Mouse (Mus musculus) cortical plate, adult 2 months (tissue): ENCODE measurements at regions not wholly inside any gene's neighbourhood (a gene's known extent, or its start where the extent isn't known, plus 50 kb on each side); places are given as distances from the start of the nearest gene placed in this dataset.

Source experiments
- CTCF ChIP-seq: fragments of 200-500 bp; IDR thresholded peaks from 2 replicates; pipeline ENCODE4 v1.5.1; 2011; ENCODE audit warnings: mild to moderate bottlenecking, control low read depth, low read length; ENCODE audit not compliant: insufficient read depth; ENCODE audit errors: extremely low read depth
- POLR2A ChIP-seq: fragments of 200-500 bp; IDR thresholded peaks from 2 replicates; pipeline ENCODE4 v1.6.1; 2011; ENCODE audit warnings: mild to moderate bottlenecking, low read length, control low read depth; ENCODE audit not compliant: insufficient read depth; ENCODE audit errors: extremely low read depth

- no peak for TF ChIP-seq CTCF
- TF ChIP-seq POLR2A, result no peak
These were observed 81.2 kb downstream of the Fasl start for GRCm38 (mm10) chr1:161707049-161707448.
